In genomic region chr1:39922714-39923113, GRCm38 (mm10) we compare ENCODE assay signal across 8 mouse cellular contexts. TPM values are rescaled to one million over a fixed set of nuclear protein-coding genes. Genes with fewer than 3 reads are reported as not detected.
DNase-seq lines count a peak whose midpoint lies in the region; ATAC-seq and TF ChIP-seq lines count a peak whose summit lies in the region.

No protein-coding gene starts in this region.

- peaks cover 12% of the 10 kb centered on the region; the same call in 1 of the 2 replicates for H3K36me3 ChIP-seq in embryonic facial prominence, embryonic 15.5 days
- H3K36me3 ChIP-seq in macrophage (ENCODE audit: inconsistent target) = no peaks in the 10 kb centered on the region
- no peaks in the 10 kb centered on the region for H3K36me3 ChIP-seq in midbrain, embryonic 15.5 days (replicated peaks)

- ATAC-seq in embryonic facial prominence, embryonic 15.5 days (ENCODE audit: insufficient number of reproducible peaks, low FRiP score, low TSS enrichment, low read depth) = no peak
- ATAC-seq in midbrain, embryonic 15.5 days (replicated peaks) = no peak; the same call in 1 of the 2 replicates

- no peaks in the 10 kb centered on the region for H3K27me3 ChIP-seq in embryonic facial prominence, embryonic 15.5 days
- no peaks in the 10 kb centered on the region for H3K27me3 ChIP-seq in midbrain, embryonic 15.5 days (replicated peaks)

- H3K79me2 ChIP-seq in macrophage (ENCODE audit: inconsistent target) = peaks cover 94% of the 10 kb centered on the region

- TF ChIP-seq CTCF in layer of hippocampus, adult 2 months (conservative IDR thresholded peaks at IDR 0.05) = no peak

- DNase-seq in layer of hippocampus, adult 2 months (ENCODE audit: low spot score in 2 of 2) = no peak
- no peak for DNase-seq in layer of hippocampus, postnatal 14 days (ENCODE audit: low spot score in 2 of 2)
- DNase-seq in kidney, adult 8-10 months = peak; percentile 43 to 48
- DNase-seq in gastrocnemius, postnatal 4 days (ENCODE audit: low spot score in 2 of 2) = no peak
- DNase-seq in testis, postnatal 10 days (ENCODE audit: low spot score) = no peak

- 39% methylated on average over 8 of the region's 8 CpGs for WGBS in embryonic facial prominence, embryonic 15.5 days
- WGBS in macrophage (ENCODE audit: missing documents) = 7% methylated on average over 8 of the region's 8 CpGs
- WGBS in midbrain, embryonic 15.5 days = 47% methylated on average over 8 of the region's 8 CpGs

- no peaks in the 10 kb centered on the region for H3K9me3 ChIP-seq in embryonic facial prominence, embryonic 15.5 days (replicated peaks)
- no peaks in the 10 kb centered on the region for H3K9me3 ChIP-seq in midbrain, embryonic 15.5 days

- H3K9ac ChIP-seq in embryonic facial prominence, embryonic 15.5 days = no peak overlapping the region
- no peak overlapping the region for H3K9ac ChIP-seq in midbrain, embryonic 15.5 days

- no peak overlapping the region for H3K4me2 ChIP-seq in embryonic facial prominence, embryonic 15.5 days (replicated peaks)
- no peak overlapping the region for H3K4me2 ChIP-seq in midbrain, embryonic 15.5 days

- peak overlapping the region; percentile 72 for H3K27ac ChIP-seq in layer of hippocampus, adult 2 months
- H3K27ac ChIP-seq in embryonic facial prominence, embryonic 15.5 days (replicated peaks) = peak overlapping the region; percentile 63; the same call in 1 of the 2 replicates
- peak overlapping the region; percentile 95 for H3K27ac ChIP-seq in macrophage
- no peak overlapping the region for H3K27ac ChIP-seq in midbrain, embryonic 15.5 days

- no peak overlapping the region; the same call in 1 of the 2 replicates for H3K4me3 ChIP-seq in layer of hippocampus, adult 2 months
- H3K4me3 ChIP-seq in embryonic facial prominence, embryonic 15.5 days (replicated peaks) = no peak overlapping the region
- no peak overlapping the region for H3K4me3 ChIP-seq in macrophage (ENCODE audit: inconsistent target)
- no peak overlapping the region for H3K4me3 ChIP-seq in midbrain, embryonic 15.5 days

- H3K4me1 ChIP-seq in embryonic facial prominence, embryonic 15.5 days = peaks cover 69% of the 10 kb centered on the region
- peaks cover 66% of the 10 kb centered on the region for H3K4me1 ChIP-seq in midbrain, embryonic 15.5 days

RNA-seq across cellular contexts. Expression of gene Map4k4, which starts 22.0 kb away (rescaled TPM):
- total RNA-seq in layer of hippocampus, adult 2 months (2021) = 100 to 1,000 TPM; 134 to 145 TPM
- 100 to 1,000 TPM; 230 to 243 TPM for total RNA-seq in layer of hippocampus, postnatal 14 days (2021)
- polyA plus RNA-seq in embryonic facial prominence, embryonic 15.5 days (2015; fragmentation: Nextera tagmentation; extraction: Ambion mirVana) = 34.4 and 41.3 TPM in 2 replicates
- 1,000 to 10,000 TPM in 2 of 26 experiments, 100 to 1,000 TPM in 24; 232 to 1,873 (median 398) TPM for total RNA-seq in macrophage (2018; cell fraction: chromatin; rRNA removed)
- total RNA-seq in macrophage (2018; cell fraction: cytosol; rRNA removed) = 100 to 1,000 TPM in 2 of 26 experiments, 10 to 100 TPM in 24; 34.4 to 158 (median 66.4) TPM
- total RNA-seq in macrophage (2018; cell fraction: nucleus; rRNA removed) = 100 to 1,000 TPM in 23 of 26 experiments, 10 to 100 TPM in 3; 92.2 to 545 (median 174) TPM
- 61.9 to 94.1 TPM (median 66.0 TPM) in 3 replicates for polyA plus RNA-seq in macrophage (2018)
- 100 to 1,000 TPM; 156 to 168 TPM for total RNA-seq in gastrocnemius, postnatal 4 days (2021)
- 46.5 and 55.2 TPM in 2 replicates for polyA plus RNA-seq in midbrain, embryonic 15.5 days (2015; fragmentation: Nextera tagmentation; extraction: Ambion mirVana)

Comparison
In these comparisons a context has a peak if more than half of its experiments do, and no peak if none do; other contexts are left out.
1. DNase-seq: peak in kidney, adult 8-10 months (2 of 2); none in layer of hippocampus, adult 2 months (0 of 2), layer of hippocampus, postnatal 14 days (0 of 2), gastrocnemius, postnatal 4 days (0 of 2) and testis, postnatal 10 days (single experiment).